Mouse (Mus musculus): ENCODE results near the gene Olfr243. TPM values are rescaled to one million over a fixed set of nuclear protein-coding genes. Genes with fewer than 3 reads are reported as not detected.
"Not testable (repeated sequence)": the region's sequence is repeated elsewhere in the genome, so short reads cannot be mapped to it uniquely, and the experiment has no call there.

Gene Olfr243
- polyA plus RNA-seq (2015; fragmentation: Nextera tagmentation; extraction: Ambion mirVana), result not detected in 2 replicates

- no peak for ATAC-seq
- no peaks in the 10 kb centered on the region for H3K27me3 ChIP-seq (replicated peaks; ENCODE audit: control insufficient read depth, insufficient read depth, low read length)
- no peak for TF ChIP-seq CTCF (IDR thresholded peaks at IDR 0.05; ENCODE audit: low read depth)
- H3K9me3 ChIP-seq (ENCODE audit: control insufficient read depth), result no peaks in the 10 kb centered on the region
- no peak within 1 kb of the TSS for H3K4me2 ChIP-seq (replicated peaks; ENCODE audit: low read depth)
- H3K36me3 ChIP-seq (ENCODE audit: control insufficient read depth, insufficient read depth), result no peaks in the 10 kb centered on the region
- H3K4me3 ChIP-seq (ENCODE audit: low read depth, low read length), result no peak within 1 kb of the TSS
- H3K27ac ChIP-seq (ENCODE audit: low read depth, low read length), result no peak within 1 kb of the TSS
- no peaks in the 10 kb centered on the region for H3K4me1 ChIP-seq (replicated peaks; ENCODE audit: control insufficient read depth, insufficient read depth, low read length)
- no peak within 1 kb of the TSS for H3K9ac ChIP-seq (ENCODE audit: low read depth, low read length)
Observed at GRCm38 (mm10) chr7:103714371-103714770, at the start of gene Olfr243. TSS of gene Olfr243 (plus strand) at chr7:103714671.

- WGBS, result 84% methylated on average over 2 of the region's 2 CpGs
- Histone ChIP-seq H3K27me3 (replicated peaks; ENCODE audit: control insufficient read depth, insufficient read depth, low read length) (no peaks in the 10 kb centered on the region), H3K4me2 (replicated peaks; ENCODE audit: low read depth) (no peak within 1 kb of the TSS), H3K27ac (ENCODE audit: low read depth, low read length) (no peak within 1 kb of the TSS), H3K4me3 (ENCODE audit: low read depth, low read length) (no peak within 1 kb of the TSS), H3K4me1 (replicated peaks; ENCODE audit: control insufficient read depth, insufficient read depth, low read length) (no peaks in the 10 kb centered on the region), H3K9ac (ENCODE audit: low read depth, low read length) (no peak within 1 kb of the TSS), H3K36me3 (ENCODE audit: control insufficient read depth, insufficient read depth) (no peaks in the 10 kb centered on the region), H3K9me3 (ENCODE audit: control insufficient read depth) (no peaks in the 10 kb centered on the region)
- ATAC-seq, result no peak
- TF ChIP-seq CTCF (IDR thresholded peaks at IDR 0.05; ENCODE audit: low read depth), result no peak
Observed at GRCm38 (mm10) chr7:103671091-103671490, 43.4 kb upstream of the Olfr243 start, which contains the start of gene Olfr624. TSS of gene Olfr624 (minus strand) at chr7:103671191.

GRCm38 (mm10) chr7:103682420-103682819 lies 32.1 kb upstream of the Olfr243 start, which contains the start of gene Olfr625-ps1:
TSS of gene Olfr625-ps1 (plus strand) at chr7:103682720.
- ATAC-seq, result no peak
- no peak within 1 kb of the TSS for H3K4me2 ChIP-seq (replicated peaks; ENCODE audit: low read depth)
- no peaks in the 10 kb centered on the region for H3K4me1 ChIP-seq (replicated peaks; ENCODE audit: control insufficient read depth, insufficient read depth, low read length)
- no peak within 1 kb of the TSS for H3K4me3 ChIP-seq (ENCODE audit: low read depth, low read length)
- TF ChIP-seq CTCF (IDR thresholded peaks at IDR 0.05; ENCODE audit: low read depth), result no peak
- no peaks in the 10 kb centered on the region for H3K36me3 ChIP-seq (ENCODE audit: control insufficient read depth, insufficient read depth)
- H3K27me3 ChIP-seq (replicated peaks; ENCODE audit: control insufficient read depth, insufficient read depth, low read length), result no peaks in the 10 kb centered on the region
- no peaks in the 10 kb centered on the region for H3K9me3 ChIP-seq (ENCODE audit: control insufficient read depth)
- H3K9ac ChIP-seq (ENCODE audit: low read depth, low read length), result no peak within 1 kb of the TSS
- no peak within 1 kb of the TSS for H3K27ac ChIP-seq (ENCODE audit: low read depth, low read length)

DNA sequence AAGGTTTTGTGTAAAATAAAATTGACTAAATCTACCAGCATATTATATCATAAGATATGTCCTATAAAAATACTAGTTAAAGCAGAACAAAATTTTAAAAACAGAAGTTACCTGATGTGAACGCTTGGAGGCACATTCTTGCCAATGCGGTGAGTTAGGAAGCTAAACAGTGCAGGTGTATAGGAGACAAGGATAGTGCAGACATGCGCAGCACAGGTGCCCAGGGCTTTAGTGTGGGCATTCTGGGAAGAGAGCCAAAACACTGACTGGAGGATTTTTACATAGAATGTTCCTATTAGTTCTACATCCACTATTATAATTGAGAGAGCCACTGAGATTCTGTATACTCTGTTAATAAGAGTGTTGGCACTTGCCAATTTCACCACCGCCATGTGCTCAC lies 15.0 kb upstream of the Olfr243 start:
- TF ChIP-seq CTCF (IDR thresholded peaks at IDR 0.05; ENCODE audit: low read depth), result no peak
- no peaks in the 10 kb centered on the region for H3K9me3 ChIP-seq (ENCODE audit: control insufficient read depth)
- no peaks in the 10 kb centered on the region for H3K27me3 ChIP-seq (replicated peaks; ENCODE audit: control insufficient read depth, insufficient read depth, low read length)
- no peak overlapping the region for H3K27ac ChIP-seq (ENCODE audit: low read depth, low read length)
- no peak overlapping the region for H3K9ac ChIP-seq (ENCODE audit: low read depth, low read length)
- WGBS, result 94% methylated on average over 4 of the region's 4 CpGs
- H3K4me3 ChIP-seq (ENCODE audit: low read depth, low read length), result no peak overlapping the region
- no peaks in the 10 kb centered on the region for H3K4me1 ChIP-seq (replicated peaks; ENCODE audit: control insufficient read depth, insufficient read depth, low read length)
- H3K4me2 ChIP-seq (replicated peaks; ENCODE audit: low read depth), result no peak overlapping the region
- no peak for ATAC-seq
- no peaks in the 10 kb centered on the region for H3K36me3 ChIP-seq (ENCODE audit: control insufficient read depth, insufficient read depth)

DNA sequence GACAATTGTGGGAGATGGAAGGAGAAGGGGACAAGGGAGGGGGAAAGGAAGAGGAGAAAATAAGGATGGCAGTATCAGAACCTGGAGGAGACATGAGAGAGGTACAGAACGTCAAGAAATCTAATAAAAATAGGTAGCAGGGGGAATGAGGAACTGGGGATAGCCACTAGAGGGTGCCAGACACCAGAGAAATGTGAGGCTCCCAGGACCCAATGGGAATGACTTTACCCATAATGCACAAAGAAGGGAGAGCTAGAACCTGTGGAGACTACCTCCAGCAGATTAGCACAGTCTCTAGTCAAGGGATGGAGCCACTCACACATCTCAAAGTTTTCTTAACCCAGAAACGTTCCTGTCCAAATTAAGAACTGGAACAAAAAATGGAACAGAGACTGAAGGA lies 2.4 kb upstream of the Olfr243 start:
- Histone ChIP-seq H3K4me2 (replicated peaks; ENCODE audit: low read depth) (no peak overlapping the region), H3K27me3 (replicated peaks; ENCODE audit: control insufficient read depth, insufficient read depth, low read length) (no peaks in the 10 kb centered on the region)

GRCm38 (mm10) chr7:103716398-103716797 lies 1.9 kb downstream of the Olfr243 start:
- H3K4me2 ChIP-seq (replicated peaks; ENCODE audit: low read depth); H3K9me3 ChIP-seq (ENCODE audit: control insufficient read depth); H3K27ac ChIP-seq (ENCODE audit: low read depth, low read length); ATAC-seq; H3K4me3 ChIP-seq (ENCODE audit: low read depth, low read length); H3K27me3 ChIP-seq (replicated peaks; ENCODE audit: control insufficient read depth, insufficient read depth, low read length); H3K36me3 ChIP-seq (ENCODE audit: control insufficient read depth, insufficient read depth); H3K4me1 ChIP-seq (replicated peaks; ENCODE audit: control insufficient read depth, insufficient read depth, low read length); H3K9ac ChIP-seq (ENCODE audit: low read depth, low read length): not testable (repeated sequence)
- TF ChIP-seq CTCF (IDR thresholded peaks at IDR 0.05; ENCODE audit: low read depth), result peak; percentile 44
- WGBS, result 95% methylated on average over 1 of the region's 1 CpGs

More for the DNA sequence above, 2.4 kb upstream of the Olfr243 start:
- H3K9ac ChIP-seq (ENCODE audit: low read depth, low read length), result no peak overlapping the region
- H3K36me3 ChIP-seq (ENCODE audit: control insufficient read depth, insufficient read depth), result no peaks in the 10 kb centered on the region
- no peak for ATAC-seq
- no peak overlapping the region for H3K4me3 ChIP-seq (ENCODE audit: low read depth, low read length)
- H3K9me3 ChIP-seq (ENCODE audit: control insufficient read depth), result no peaks in the 10 kb centered on the region
- H3K27ac ChIP-seq (ENCODE audit: low read depth, low read length), result no peak overlapping the region
- WGBS, result 30% methylated on average over 2 of the region's 2 CpGs
- H3K4me1 ChIP-seq (replicated peaks; ENCODE audit: control insufficient read depth, insufficient read depth, low read length), result no peaks in the 10 kb centered on the region
- peak; percentile 52 for TF ChIP-seq CTCF (IDR thresholded peaks at IDR 0.05; ENCODE audit: low read depth)

DNA sequence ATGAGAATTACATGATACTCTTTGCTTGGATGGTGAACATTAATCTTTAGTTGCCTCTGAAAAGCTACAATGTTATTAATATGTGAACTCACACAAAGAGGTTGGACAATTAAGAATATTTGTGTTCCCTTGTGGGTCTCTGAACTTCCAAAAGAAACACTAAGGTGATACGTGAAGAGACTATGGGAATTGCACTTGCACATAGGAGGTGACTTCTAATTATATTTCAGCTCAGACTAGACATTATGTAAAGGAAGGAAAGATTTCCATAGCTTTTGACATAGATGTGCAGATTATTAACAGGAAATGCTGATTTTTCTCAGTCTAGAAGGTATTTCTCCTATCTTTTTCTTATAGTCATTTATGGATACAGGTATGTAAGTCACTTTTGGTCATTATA lies 15.6 kb downstream of the Olfr243 start, which contains the start of gene Olfr628:
TSS of gene Olfr628 (plus strand) at position 301 of the 400 bp plus-strand sequence.
- H3K9ac ChIP-seq (ENCODE audit: low read depth, low read length), result no peak within 1 kb of the TSS
- WGBS, result 91% methylated on average over 1 of the region's 1 CpGs
- no peaks in the 10 kb centered on the region for H3K36me3 ChIP-seq (ENCODE audit: control insufficient read depth, insufficient read depth)
- H3K4me3 ChIP-seq (ENCODE audit: low read depth, low read length), result no peak within 1 kb of the TSS
- TF ChIP-seq CTCF (IDR thresholded peaks at IDR 0.05; ENCODE audit: low read depth), result no peak
- H3K4me1 ChIP-seq (replicated peaks; ENCODE audit: control insufficient read depth, insufficient read depth, low read length), result no peaks in the 10 kb centered on the region
- no peak within 1 kb of the TSS for H3K27ac ChIP-seq (ENCODE audit: low read depth, low read length)
- ATAC-seq, result no peak
- H3K9me3 ChIP-seq (ENCODE audit: control insufficient read depth), result no peaks in the 10 kb centered on the region
- H3K27me3 ChIP-seq (replicated peaks; ENCODE audit: control insufficient read depth, insufficient read depth, low read length), result no peaks in the 10 kb centered on the region
- H3K4me2 ChIP-seq (replicated peaks; ENCODE audit: low read depth), result no peak within 1 kb of the TSS
